Mouse (Mus musculus) limb, embryonic 11.5 days (tissue): ENCODE results near the gene Zbtb14. TPM values are rescaled to one million over a fixed set of nuclear protein-coding genes. Genes with fewer than 3 reads are reported as not detected.
A peak's percentile ranks its signal among the peaks of the same experiment; 100 is the strongest.

Experiments
- ATAC-seq: fragments of 200-750 bp; cut with Nextera tagmentation; 2 replicates; pipeline ENCODE4 v1.8.0; 2017; ENCODE audit warnings: low read depth; ENCODE audit not compliant: insufficient number of reproducible peaks, low FRiP score, low TSS enrichment
- DNase-seq: peaks from one replicate; pipeline ENCODE4 v3.0.0-alpha.2; 2015; ENCODE audit warnings: low spot score
- H3K27ac ChIP-seq: fragments of 300-500 bp; sonication (generic); replicated peaks from 2 replicates; pipeline ENCODE4 v1.5.1; 2014; ENCODE audit warnings: low read depth, mild to moderate bottlenecking, low read length
- H3K27me3 ChIP-seq: fragments of 300-500 bp; sonication (generic); 2 replicates; pipeline ENCODE4 v1.6.1; 2014; ENCODE audit warnings: mild to moderate bottlenecking, low read length, mixed read lengths; ENCODE audit not compliant: control insufficient read depth, insufficient read depth
- H3K36me3 ChIP-seq: fragments of 300-500 bp; sonication (generic); 2 replicates; pipeline ENCODE4 v1.6.1; 2014; ENCODE audit warnings: mild to moderate bottlenecking, low read length, moderate library complexity, mixed read lengths; ENCODE audit not compliant: control insufficient read depth, insufficient read depth
- H3K4me1 ChIP-seq: fragments of 300-500 bp; sonication (generic); 2 replicates; pipeline ENCODE4 v1.6.1; 2014; ENCODE audit warnings: low read length, mixed read lengths; ENCODE audit not compliant: control insufficient read depth, insufficient read depth
- H3K4me2 ChIP-seq: fragments of 300-500 bp; sonication (generic); 2 replicates; pipeline ENCODE4 v1.6.1; 2014; ENCODE audit warnings: low read depth, mild to moderate bottlenecking, moderate library complexity; ENCODE audit not compliant: severe bottlenecking
- H3K4me3 ChIP-seq: fragments of 300-500 bp; sonication (generic); 2 replicates; pipeline ENCODE4 v1.5.1; 2014; ENCODE audit warnings: low read depth, low read length
- H3K9ac ChIP-seq: fragments of 300-500 bp; sonication (generic); 2 replicates; pipeline ENCODE4 v1.6.1; 2014; ENCODE audit warnings: mild to moderate bottlenecking, low read length
- H3K9me3 ChIP-seq: fragments of 300-500 bp; sonication (generic); 2 replicates; pipeline ENCODE4 v1.6.1; 2016; ENCODE audit warnings: low read length; ENCODE audit not compliant: control insufficient read depth
- WGBS: fragments of 180-500 bp; shearing (Covaris S2); extraction: QIAGEN DNeasy Blood & Tissue Kit; methylation state at CpG from one replicate; pipeline ENCODE4 v1.1.7; 2014; 5-methylcytosine and 5-hydroxymethylcytosine counted together
- polyA plus RNA-seq: library from polyadenylated mRNA; unstranded; fragments of >200 nt; fragmentation: Nextera tagmentation; extraction: Ambion mirVana; gene quantifications from 2 replicates; pipeline ENCODE4 v1.2.1, GENCODE M21; 2014

Zbtb14 gene
- polyA plus RNA-seq, 1 experiment from 2014 or later = 27.9 TPM

GRCm38 (mm10) chr17:69396147-69397033 is 13.5 kb downstream of the Zbtb14 start:
- Histone ChIP-seq H3K4me2 (no peak overlapping the region), H3K9ac (no peak overlapping the region), H3K4me3 (no peak overlapping the region), H3K9me3 (no peaks in the 10 kb centered on the region), H3K4me1 (no peaks in the 10 kb centered on the region), H3K36me3 (no peaks in the 10 kb centered on the region), H3K27me3 (no peaks in the 10 kb centered on the region), H3K27ac (no peak overlapping the region)
- no peak for DNase-seq
- WGBS = 60% methylated on average over 14 of the region's 16 CpGs
- ATAC-seq = no peak

- no peak overlapping the region for H3K4me3 ChIP-seq
- H3K27ac ChIP-seq = no peak overlapping the region
- DNase-seq (no peak), ATAC-seq (no peak)
- H3K9ac ChIP-seq = no peak overlapping the region
- no peaks in the 10 kb centered on the region for H3K9me3 ChIP-seq
- no peaks in the 10 kb centered on the region for H3K4me1 ChIP-seq
- no peaks in the 10 kb centered on the region for H3K27me3 ChIP-seq
- H3K36me3 ChIP-seq = no peaks in the 10 kb centered on the region
- 81% methylated on average over 5 of the region's 5 CpGs for WGBS
- H3K4me2 ChIP-seq = no peak overlapping the region
Measured at GRCm38 (mm10) chr17:69397163-69397562, 14.3 kb downstream of the Zbtb14 start.

GRCm38 (mm10) chr17:69398092-69398491 is 15.2 kb downstream of the Zbtb14 start:
- Histone ChIP-seq H3K9me3 (no peaks in the 10 kb centered on the region), H3K36me3 (no peaks in the 10 kb centered on the region), H3K4me1 (no peaks in the 10 kb centered on the region), H3K4me3 (no peak overlapping the region), H3K4me2 (no peak overlapping the region), H3K27ac (no peak overlapping the region), H3K27me3 (no peaks in the 10 kb centered on the region), H3K9ac (no peak overlapping the region)
- DNase-seq (no peak), ATAC-seq (no peak)

- no peak for ATAC-seq
- H3K4me3 ChIP-seq = no peak overlapping the region
- H3K9me3 ChIP-seq = no peaks in the 10 kb centered on the region
- H3K4me1 ChIP-seq = no peaks in the 10 kb centered on the region
- H3K9ac ChIP-seq = no peak overlapping the region
- no peak overlapping the region for H3K4me2 ChIP-seq
- no peaks in the 10 kb centered on the region for H3K36me3 ChIP-seq
- 72% methylated on average over 2 of the region's 2 CpGs for WGBS
- no peak for DNase-seq
- H3K27me3 ChIP-seq = no peaks in the 10 kb centered on the region
- H3K27ac ChIP-seq = no peak overlapping the region
Measured at GRCm38 (mm10) chr17:69401146-69401545, 18.3 kb downstream of the Zbtb14 start.

- Histone ChIP-seq H3K4me1 (no peaks in the 10 kb centered on the region), H3K9me3 (no peaks in the 10 kb centered on the region), H3K27me3 (no peaks in the 10 kb centered on the region), H3K4me2 (peak overlapping the region; percentile 35; the same call in 1 of the 2 replicates), H3K9ac (no peak overlapping the region; the same call in 1 of the 2 replicates), H3K36me3 (no peaks in the 10 kb centered on the region), H3K27ac (no peak overlapping the region), H3K4me3 (peak overlapping the region; percentile 73; the same call in 1 of the 2 replicates)
- ATAC-seq = no peak
- no peak for DNase-seq
Measured at GRCm38 (mm10) chr17:69416163-69416562, 33.3 kb downstream of the Zbtb14 start.

- H3K4me2 ChIP-seq = peak overlapping the region; percentile 57
- no peaks in the 10 kb centered on the region for H3K27me3 ChIP-seq
- ATAC-seq (peak; percentile 99), DNase-seq (peak; percentile 97)
- no peaks in the 10 kb centered on the region for H3K9me3 ChIP-seq
- H3K36me3 ChIP-seq = no peaks in the 10 kb centered on the region
- peak overlapping the region; percentile 88 for H3K27ac ChIP-seq
- peak overlapping the region; percentile 62 for H3K9ac ChIP-seq
- under 1% methylated on average over 56 of the region's 56 CpGs for WGBS
- H3K4me3 ChIP-seq = peak overlapping the region; percentile 73
- no peaks in the 10 kb centered on the region for H3K4me1 ChIP-seq
Measured at GRCm38 (mm10) chr17:69416920-69417661, 34.2 kb downstream of the Zbtb14 start.

- H3K36me3 ChIP-seq = no peaks in the 10 kb centered on the region
- WGBS = 4% methylated on average over 26 of the region's 26 CpGs
- no peaks in the 10 kb centered on the region for H3K4me1 ChIP-seq
- ATAC-seq (peak; percentile 22; the same call in 1 of the 2 replicates), DNase-seq (no peak)
- peak overlapping the region; percentile 73 for H3K4me3 ChIP-seq
- H3K4me2 ChIP-seq = peak overlapping the region; percentile 57
- no peaks in the 10 kb centered on the region for H3K9me3 ChIP-seq
- no peak overlapping the region; the same call in 1 of the 2 replicates for H3K27ac ChIP-seq
- peak overlapping the region; percentile 62 for H3K9ac ChIP-seq
- no peaks in the 10 kb centered on the region for H3K27me3 ChIP-seq
Measured at GRCm38 (mm10) chr17:69417724-69418373, 35.0 kb downstream of the Zbtb14 start.

GRCm38 (mm10) chr17:69421592-69421991 is 38.7 kb downstream of the Zbtb14 start:
- 7% methylated on average over 1 of the region's 1 CpGs for WGBS
- Histone ChIP-seq H3K27ac (no peak overlapping the region), H3K36me3 (no peaks in the 10 kb centered on the region), H3K4me2 (no peak overlapping the region), H3K27me3 (no peaks in the 10 kb centered on the region), H3K4me1 (no peaks in the 10 kb centered on the region), H3K9me3 (no peaks in the 10 kb centered on the region), H3K4me3 (no peak overlapping the region), H3K9ac (no peak overlapping the region)
- no peak for DNase-seq
- ATAC-seq = no peak
